Mouse (Mus musculus): ENCODE results near the gene Prickle4. TPM values are rescaled to one million over a fixed set of nuclear protein-coding genes. Genes with fewer than 3 reads are reported as not detected.

The Prickle4 gene
- polyA plus RNA-seq (2014; fragmentation: Nextera tagmentation; extraction: Ambion mirVana) = 2.1 TPM in 1 of 2 replicates, not detected in the other

DNA sequence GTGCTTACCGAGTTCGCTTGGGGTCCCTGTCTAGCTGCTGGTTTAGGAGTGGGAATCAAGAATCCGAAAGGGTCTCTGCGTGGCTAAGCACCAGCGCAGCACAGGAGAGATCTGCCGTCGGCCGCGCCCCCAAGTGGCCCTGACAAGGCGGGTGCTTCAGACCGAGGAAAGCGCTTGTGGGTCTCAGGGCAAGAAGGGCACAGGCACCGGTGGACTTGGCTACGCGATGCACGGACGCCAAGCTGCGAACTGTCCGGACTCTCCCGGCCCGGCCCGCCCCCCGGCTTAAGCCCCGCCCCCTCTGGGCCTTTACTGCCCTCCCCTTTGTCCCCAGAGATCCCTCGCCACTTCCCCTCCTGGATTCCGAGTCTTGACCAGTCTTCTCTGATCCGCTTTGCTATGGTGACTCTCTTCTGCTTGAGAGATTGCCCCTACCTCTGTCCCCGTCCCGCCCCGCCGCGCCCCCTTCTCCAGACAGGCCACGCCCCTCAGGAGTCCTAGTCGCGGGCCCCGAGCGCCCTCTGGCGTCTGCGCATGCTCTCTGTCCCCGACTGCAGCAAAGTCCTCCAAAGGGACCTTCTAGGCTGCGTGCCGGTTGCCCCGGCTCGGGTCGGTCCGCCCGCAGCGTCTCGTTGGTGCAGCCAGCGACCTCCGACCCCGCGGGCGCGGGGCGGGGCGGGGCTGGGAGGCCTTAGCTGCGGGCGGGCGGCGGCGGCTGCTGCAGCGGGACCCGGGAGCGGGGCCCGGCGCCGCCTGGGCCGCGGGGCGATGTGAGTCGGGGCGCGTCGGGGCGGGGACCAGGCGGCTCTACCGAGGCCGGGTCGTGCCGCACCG lies at the start of gene Prickle4:
TSS of gene Prickle4 (minus strand) at position 234 of the 834 bp plus-strand sequence.
- H3K9me3 ChIP-seq (ENCODE audit: control insufficient read depth, low read length) = no peaks in the 10 kb centered on the region
- peak; percentile 98 for DNase-seq
- peak within 1 kb of the TSS; percentile 70 for H3K4me3 ChIP-seq (replicated peaks; ENCODE audit: low read depth, low read length)
- under 1% methylated on average over 80 of the region's 82 CpGs for WGBS
- peak within 1 kb of the TSS; percentile 86 for H3K9ac ChIP-seq (replicated peaks; ENCODE audit: low read length)
- H3K27ac ChIP-seq (replicated peaks; ENCODE audit: low read depth, low read length) = peak within 1 kb of the TSS; percentile 82
- H3K4me1 ChIP-seq (ENCODE audit: control insufficient read depth, insufficient read depth, low read length) = 0 out of 2 replicates have a peak, but pooled peaks cover 10% of the 10 kb centered on the region
- H3K27me3 ChIP-seq (ENCODE audit: control insufficient read depth, insufficient read depth, low read length) = no peaks in the 10 kb centered on the region
- peak; percentile 94 for ATAC-seq (ENCODE audit: low FRiP score, low TSS enrichment)
- H3K4me2 ChIP-seq (ENCODE audit: low read length) = peak within 1 kb of the TSS; percentile 63
- peaks cover 9% of the 10 kb centered on the region for H3K36me3 ChIP-seq (ENCODE audit: control insufficient read depth, insufficient read depth, low read length)

DNA sequence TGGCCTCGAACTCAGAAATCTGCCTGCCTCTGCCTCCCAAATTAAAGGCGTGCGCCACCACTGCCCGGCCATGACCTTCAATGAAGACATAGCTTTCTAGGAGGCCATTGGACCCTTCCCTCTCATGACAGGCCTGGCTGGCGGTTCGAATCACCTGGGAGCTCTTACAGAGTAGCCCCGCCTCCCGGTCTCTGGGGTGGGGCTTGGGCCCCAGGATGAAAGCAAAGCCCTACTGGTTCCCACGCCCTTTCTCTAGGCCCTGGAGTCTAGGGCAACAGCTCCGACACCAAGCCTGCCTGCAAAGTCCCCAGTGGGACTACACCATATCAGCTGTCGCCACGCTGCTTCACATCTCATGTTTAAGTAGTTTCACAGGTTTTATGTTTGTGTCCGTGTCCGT lies 49.5 kb upstream of the Prickle4 start:
- H3K4me3 ChIP-seq (replicated peaks; ENCODE audit: low read depth, low read length) = no peak overlapping the region
- WGBS = 92% methylated on average over 14 of the region's 14 CpGs
- H3K36me3 ChIP-seq (ENCODE audit: control insufficient read depth, insufficient read depth, low read length) = no peaks in the 10 kb centered on the region
- no peaks in the 10 kb centered on the region; the same call in 1 of the 2 replicates for H3K4me1 ChIP-seq (ENCODE audit: control insufficient read depth, insufficient read depth, low read length)
- no peak for DNase-seq
- H3K27ac ChIP-seq (replicated peaks; ENCODE audit: low read depth, low read length) = no peak overlapping the region
- H3K9ac ChIP-seq (replicated peaks; ENCODE audit: low read length) = no peak overlapping the region
- H3K9me3 ChIP-seq (ENCODE audit: control insufficient read depth, low read length) = no peaks in the 10 kb centered on the region
- no peak overlapping the region for H3K4me2 ChIP-seq (ENCODE audit: low read length)
- peaks cover under 1% of the 10 kb centered on the region for H3K27me3 ChIP-seq (ENCODE audit: control insufficient read depth, insufficient read depth, low read length)
- no peak for ATAC-seq (ENCODE audit: low FRiP score, low TSS enrichment)

DNA sequence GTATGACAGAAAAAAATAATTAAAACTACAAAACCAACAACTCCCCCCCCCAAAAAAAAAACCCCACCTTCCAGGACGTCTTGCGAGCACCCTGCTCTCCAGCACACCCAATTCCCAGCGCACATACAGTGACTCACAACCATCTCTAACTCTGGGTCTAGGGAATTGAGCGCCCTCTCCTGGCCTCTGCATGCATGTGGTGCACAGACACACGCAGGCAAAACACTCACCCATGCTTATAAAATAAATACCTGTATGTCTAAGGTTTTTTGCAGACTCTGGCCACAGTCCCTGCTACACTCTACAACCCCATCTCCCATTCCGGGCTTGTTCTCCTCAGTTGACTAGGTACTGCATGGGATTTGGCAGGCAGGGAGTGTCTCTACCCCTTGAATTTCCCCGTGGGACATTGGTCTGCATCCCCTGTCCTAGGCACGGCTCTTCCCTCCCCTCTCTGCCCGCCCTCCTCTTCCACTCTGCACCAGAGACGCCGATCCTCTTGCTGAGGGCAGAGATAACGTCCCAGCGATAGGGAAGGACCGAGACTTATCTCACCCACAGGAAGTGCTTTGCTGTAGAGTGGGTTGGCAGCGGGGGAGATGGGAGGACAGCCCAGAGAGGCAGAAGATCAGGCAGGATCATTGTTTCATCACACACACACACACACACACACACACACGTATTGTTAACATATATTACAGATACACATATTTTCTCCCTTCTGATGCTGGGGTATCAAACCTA lies 48.6 kb upstream of the Prickle4 start:
- Histone ChIP-seq H3K4me3 (replicated peaks; ENCODE audit: low read depth, low read length) (no peak overlapping the region), H3K36me3 (ENCODE audit: control insufficient read depth, insufficient read depth, low read length) (no peaks in the 10 kb centered on the region), H3K4me1 (ENCODE audit: control insufficient read depth, insufficient read depth, low read length) (peaks cover 4% of the 10 kb centered on the region), H3K4me2 (ENCODE audit: low read length) (no peak overlapping the region), H3K9ac (replicated peaks; ENCODE audit: low read length) (no peak overlapping the region), H3K9me3 (ENCODE audit: control insufficient read depth, low read length) (no peaks in the 10 kb centered on the region), H3K27me3 (ENCODE audit: control insufficient read depth, insufficient read depth, low read length) (peaks cover 10% of the 10 kb centered on the region), H3K27ac (replicated peaks; ENCODE audit: low read depth, low read length) (no peak overlapping the region)
- 48% methylated on average over 16 of the region's 16 CpGs for WGBS
- DNase-seq (no peak), ATAC-seq (ENCODE audit: low FRiP score, low TSS enrichment) (no peak)

DNA sequence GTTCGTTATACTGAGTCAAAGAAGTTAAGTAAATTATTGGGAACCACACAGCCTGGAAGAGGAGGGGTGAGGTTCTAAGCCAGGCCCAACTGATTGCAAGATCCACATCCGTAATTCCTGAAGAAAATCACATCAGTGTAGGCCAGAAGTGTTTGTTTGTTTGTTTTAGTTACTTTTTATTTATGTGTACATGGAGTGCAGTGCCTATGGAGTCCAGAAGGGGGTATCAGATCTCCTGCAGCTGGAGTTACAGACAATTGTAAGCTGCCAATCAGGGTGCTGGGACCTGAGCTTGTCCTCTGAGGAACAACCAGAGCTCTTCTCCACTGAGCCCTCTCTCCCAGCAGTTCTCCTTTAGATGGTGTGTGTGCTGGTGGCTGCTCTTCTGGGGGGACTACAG lies 45.6 kb upstream of the Prickle4 start:
- peaks cover 13% of the 10 kb centered on the region for H3K4me1 ChIP-seq (ENCODE audit: control insufficient read depth, insufficient read depth, low read length)
- H3K27me3 ChIP-seq (ENCODE audit: control insufficient read depth, insufficient read depth, low read length) = peaks cover 23% of the 10 kb centered on the region
- H3K27ac ChIP-seq (replicated peaks; ENCODE audit: low read depth, low read length) = no peak overlapping the region
- no peak for DNase-seq
- no peaks in the 10 kb centered on the region for H3K36me3 ChIP-seq (ENCODE audit: control insufficient read depth, insufficient read depth, low read length)
- WGBS = 66% methylated on average over 2 of the region's 2 CpGs
- no peak for ATAC-seq (ENCODE audit: low FRiP score, low TSS enrichment)
- no peak overlapping the region for H3K4me3 ChIP-seq (replicated peaks; ENCODE audit: low read depth, low read length)
- no peak overlapping the region for H3K9ac ChIP-seq (replicated peaks; ENCODE audit: low read length)
- H3K4me2 ChIP-seq (ENCODE audit: low read length) = no peak overlapping the region
- H3K9me3 ChIP-seq (ENCODE audit: control insufficient read depth, low read length) = no peaks in the 10 kb centered on the region

DNA sequence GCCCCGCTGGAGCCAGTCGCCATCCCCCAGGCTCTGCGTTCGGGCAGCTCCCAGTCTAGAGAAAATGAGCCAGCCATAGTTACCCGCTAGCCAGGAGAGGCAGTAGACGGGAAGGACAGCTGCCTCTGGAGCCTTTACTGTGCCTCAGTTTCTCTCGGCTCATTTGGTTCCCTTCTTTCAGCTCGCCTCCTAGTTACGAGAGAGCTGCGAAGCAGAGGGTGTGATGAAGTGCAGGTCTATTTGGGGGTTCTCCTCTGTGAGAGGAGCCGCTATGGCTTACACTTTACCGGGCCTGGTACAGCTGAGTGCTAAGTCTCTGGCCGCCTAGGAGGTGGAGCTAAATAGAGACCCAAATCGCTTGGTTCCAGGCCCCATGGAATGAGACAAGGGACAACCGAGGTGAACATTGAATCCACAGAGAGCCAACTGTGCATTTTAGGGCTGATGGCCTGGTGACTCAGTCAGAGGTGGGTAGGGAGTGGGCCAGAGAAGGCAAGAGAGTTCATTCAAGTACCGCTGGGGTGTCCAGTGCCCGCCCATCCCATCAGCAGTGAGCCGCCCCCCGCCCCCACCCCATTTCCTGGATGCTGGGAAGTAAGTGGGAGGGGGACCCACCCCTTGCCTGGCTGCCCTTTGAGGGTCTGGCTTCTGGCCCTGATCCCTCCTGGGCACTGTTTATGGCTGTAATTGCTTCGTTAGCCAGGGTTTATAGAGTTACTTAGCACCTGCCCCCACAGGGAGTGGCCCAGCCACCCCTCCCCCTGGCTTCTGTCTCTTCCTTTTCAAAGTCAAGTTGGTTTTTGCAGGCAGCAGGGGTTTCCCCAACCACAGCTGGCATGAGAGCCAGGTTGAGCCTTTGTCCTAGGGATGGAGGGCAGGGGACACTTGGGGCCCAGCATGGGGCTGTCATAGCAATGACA lies 44.6 kb upstream of the Prickle4 start:
- H3K27me3 ChIP-seq (ENCODE audit: control insufficient read depth, insufficient read depth, low read length) = peaks cover 23% of the 10 kb centered on the region
- ATAC-seq (ENCODE audit: low FRiP score, low TSS enrichment) (no peak), DNase-seq (no peak)
- 4% methylated on average over 20 of the region's 20 CpGs for WGBS
- H3K4me2 ChIP-seq (ENCODE audit: low read length) = peak overlapping the region; percentile 95
- H3K9me3 ChIP-seq (ENCODE audit: control insufficient read depth, low read length) = no peaks in the 10 kb centered on the region
- peaks cover 13% of the 10 kb centered on the region for H3K4me1 ChIP-seq (ENCODE audit: control insufficient read depth, insufficient read depth, low read length)
- peak overlapping the region; percentile 56 for H3K4me3 ChIP-seq (replicated peaks; ENCODE audit: low read depth, low read length)
- no peak overlapping the region for H3K27ac ChIP-seq (replicated peaks; ENCODE audit: low read depth, low read length)
- H3K36me3 ChIP-seq (ENCODE audit: control insufficient read depth, insufficient read depth, low read length) = no peaks in the 10 kb centered on the region
- peak overlapping the region; percentile 23; the same call in 1 of the 2 replicates for H3K9ac ChIP-seq (replicated peaks; ENCODE audit: low read length)

DNA sequence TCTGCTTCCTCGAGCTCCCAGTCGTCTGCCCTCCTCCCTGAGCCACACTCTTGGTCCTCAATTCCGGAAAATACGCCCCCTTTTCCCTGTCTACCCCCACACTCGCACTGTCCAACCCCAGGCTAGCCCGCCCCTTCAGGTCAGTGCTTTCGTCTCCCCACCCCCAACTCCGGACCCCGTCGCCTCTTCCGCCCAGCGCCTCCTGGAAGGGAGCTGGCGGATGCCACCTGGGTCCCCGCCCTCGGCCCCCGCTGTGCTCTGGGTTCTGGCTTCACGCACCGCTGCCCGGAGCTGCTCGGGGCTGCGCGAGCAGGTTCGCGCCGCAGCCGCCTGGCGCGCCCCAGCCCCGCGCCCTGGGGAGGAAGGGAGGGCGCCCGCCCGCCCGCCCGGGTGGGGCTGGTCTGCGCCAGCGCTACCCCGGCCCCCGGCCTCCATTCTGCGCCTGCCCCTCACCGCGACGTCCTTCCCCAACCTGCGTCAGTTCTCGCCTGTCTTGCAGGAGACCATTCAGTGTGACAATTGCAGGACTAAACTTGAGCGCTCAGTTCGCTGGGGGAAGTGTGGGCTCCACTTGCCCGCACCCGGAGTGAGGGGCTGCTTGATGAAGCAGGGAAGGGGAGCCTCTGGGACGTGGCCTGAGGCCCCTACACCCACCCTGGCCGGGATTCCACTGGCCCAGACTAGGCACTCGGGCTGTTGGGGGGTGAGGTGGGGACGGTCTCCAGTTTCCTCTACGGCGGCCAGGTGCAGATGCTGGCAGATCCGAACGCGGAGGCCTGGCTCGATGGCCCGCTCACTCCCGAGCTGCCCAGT lies 43.7 kb upstream of the Prickle4 start:
- ATAC-seq (ENCODE audit: low FRiP score, low TSS enrichment) (peak; percentile 29), DNase-seq (peak; percentile 51)
- Histone ChIP-seq H3K4me1 (ENCODE audit: control insufficient read depth, insufficient read depth, low read length) (peaks cover 13% of the 10 kb centered on the region), H3K36me3 (ENCODE audit: control insufficient read depth, insufficient read depth, low read length) (no peaks in the 10 kb centered on the region), H3K27ac (replicated peaks; ENCODE audit: low read depth, low read length) (no peak overlapping the region), H3K4me3 (replicated peaks; ENCODE audit: low read depth, low read length) (peak overlapping the region; percentile 56), H3K9ac (replicated peaks; ENCODE audit: low read length) (peak overlapping the region; percentile 50), H3K9me3 (ENCODE audit: control insufficient read depth, low read length) (no peaks in the 10 kb centered on the region), H3K27me3 (ENCODE audit: control insufficient read depth, insufficient read depth, low read length) (peaks cover 23% of the 10 kb centered on the region), H3K4me2 (ENCODE audit: low read length) (peak overlapping the region; percentile 95)
- under 1% methylated on average over 53 of the region's 61 CpGs for WGBS

DNA sequence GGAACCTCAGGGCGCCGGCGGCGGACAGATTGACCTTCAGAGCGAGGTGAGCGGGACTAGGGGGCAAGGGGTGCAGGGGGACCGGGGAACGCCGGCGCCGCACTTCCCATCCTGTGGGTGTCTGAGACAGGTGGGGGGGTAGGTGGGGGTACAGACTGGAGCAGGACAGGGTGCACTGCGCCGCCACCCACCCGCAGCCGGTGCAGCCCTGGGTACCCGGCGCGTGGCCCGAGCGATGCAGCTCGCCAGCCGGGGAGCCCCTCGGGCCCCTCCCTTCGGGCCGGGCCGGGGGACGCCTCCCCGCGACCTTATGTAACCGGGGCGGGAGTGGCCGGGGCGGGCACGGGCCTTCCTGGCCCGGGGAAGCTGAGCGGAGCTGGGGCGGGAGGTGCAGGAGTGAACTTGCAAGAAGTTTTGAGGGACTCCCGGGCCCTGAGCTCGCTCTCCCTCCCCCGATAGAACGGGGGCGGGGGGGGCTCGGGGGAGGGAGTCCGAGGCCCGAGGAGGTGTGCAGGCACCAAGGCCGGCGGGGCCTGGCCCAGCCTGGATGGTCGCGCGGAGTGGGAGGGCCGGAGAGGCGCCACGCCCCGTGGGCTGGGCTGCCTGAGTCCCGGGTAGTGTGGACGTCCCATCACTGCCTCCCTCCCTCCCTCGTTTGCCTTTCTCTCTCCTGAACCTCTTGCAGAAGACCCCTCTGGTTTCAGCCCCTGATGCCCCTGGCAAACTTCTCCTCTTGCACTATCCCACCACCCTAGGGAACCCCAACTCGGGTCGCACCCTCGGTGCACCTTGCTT lies 42.9 kb upstream of the Prickle4 start:
- WGBS = under 1% methylated on average over 57 of the region's 60 CpGs
- no peaks in the 10 kb centered on the region for H3K36me3 ChIP-seq (ENCODE audit: control insufficient read depth, insufficient read depth, low read length)
- H3K27me3 ChIP-seq (ENCODE audit: control insufficient read depth, insufficient read depth, low read length) = peaks cover 23% of the 10 kb centered on the region
- H3K9me3 ChIP-seq (ENCODE audit: control insufficient read depth, low read length) = no peaks in the 10 kb centered on the region
- ATAC-seq (ENCODE audit: low FRiP score, low TSS enrichment) = peak; percentile 73
- no peak overlapping the region for H3K27ac ChIP-seq (replicated peaks; ENCODE audit: low read depth, low read length)
- peaks cover 13% of the 10 kb centered on the region for H3K4me1 ChIP-seq (ENCODE audit: control insufficient read depth, insufficient read depth, low read length)
- H3K4me3 ChIP-seq (replicated peaks; ENCODE audit: low read depth, low read length) = peak overlapping the region; percentile 56
- peak overlapping the region; percentile 95 for H3K4me2 ChIP-seq (ENCODE audit: low read length)
- H3K9ac ChIP-seq (replicated peaks; ENCODE audit: low read length) = peak overlapping the region; percentile 50
- DNase-seq = peak; percentile 63
